Mouse (Mus musculus): ENCODE measurements at regions not wholly inside any gene's neighbourhood (a gene's known extent, or its start where the extent isn't known, plus 50 kb on each side); places are given as distances from the start of the nearest gene placed in this dataset.

DNA sequence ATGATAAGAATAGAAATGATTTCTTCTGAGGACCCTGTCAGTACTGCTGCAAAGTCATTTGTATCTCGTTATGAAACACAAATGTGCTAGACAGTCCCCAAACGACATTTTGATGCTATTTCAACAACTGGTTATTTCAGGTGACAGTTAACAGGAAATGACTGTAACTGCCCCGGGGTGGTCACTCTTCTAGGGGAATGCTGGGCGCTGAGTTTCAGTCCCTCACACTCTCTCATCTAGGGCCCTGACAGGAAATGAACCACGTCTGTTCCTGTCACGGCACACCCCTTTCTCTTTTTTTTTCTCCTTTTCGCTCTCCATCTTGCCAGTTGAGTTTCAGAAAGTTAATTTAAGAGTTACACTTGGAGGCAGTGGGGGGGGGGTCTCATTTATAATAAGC is 556.2 kb downstream of the Ccdc171 start:
- Histone ChIP-seq H3K4me2 (no peak overlapping the region), H3K27me3 (replicated peaks) (0 out of 2 replicates have a peak, but pooled peaks cover 3% of the 10 kb centered on the region), H3K9me3 (replicated peaks) (no peaks in the 10 kb centered on the region), H3K27ac (replicated peaks) (no peak overlapping the region), H3K4me1 (no peaks in the 10 kb centered on the region), H3K4me3 (replicated peaks) (no peak overlapping the region), H3K36me3 (no peaks in the 10 kb centered on the region), H3K9ac (replicated peaks) (no peak overlapping the region)
- WGBS, result 70% methylated on average over 7 of the region's 7 CpGs
- ATAC-seq (ENCODE audit: low FRiP score), result no peak

DNA sequence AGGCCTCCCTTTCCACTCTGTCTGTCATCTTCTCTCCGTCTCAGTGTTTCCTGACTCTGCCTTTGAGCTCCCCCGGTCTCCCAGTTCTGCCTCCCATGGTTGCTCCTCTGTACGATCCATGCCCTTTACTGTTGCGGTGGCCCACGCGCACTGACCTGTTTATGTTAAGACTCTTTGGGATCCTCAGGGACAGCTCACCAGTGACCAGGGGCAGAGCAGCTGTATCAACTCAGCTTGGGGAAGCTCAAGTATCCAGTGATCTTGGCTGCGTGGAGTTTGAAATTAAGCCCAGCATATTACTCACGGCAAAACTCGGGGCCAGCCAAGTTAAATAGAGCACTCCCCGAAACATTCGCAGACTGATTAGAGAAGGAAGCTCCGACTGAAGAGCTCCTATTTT is 562.8 kb downstream of the Ccdc171 start:
- no peaks in the 10 kb centered on the region for H3K27me3 ChIP-seq (replicated peaks)
- peaks cover 5% of the 10 kb centered on the region; the same call in 1 of the 2 replicates for H3K4me1 ChIP-seq
- 88% methylated on average over 12 of the region's 12 CpGs for WGBS
- H3K27ac ChIP-seq (replicated peaks), result no peak overlapping the region
- H3K4me3 ChIP-seq (replicated peaks), result no peak overlapping the region
- H3K9me3 ChIP-seq (replicated peaks), result no peaks in the 10 kb centered on the region
- no peak overlapping the region for H3K4me2 ChIP-seq
- no peaks in the 10 kb centered on the region for H3K36me3 ChIP-seq
- no peak for ATAC-seq (ENCODE audit: low FRiP score)
- H3K9ac ChIP-seq (replicated peaks), result no peak overlapping the region

DNA sequence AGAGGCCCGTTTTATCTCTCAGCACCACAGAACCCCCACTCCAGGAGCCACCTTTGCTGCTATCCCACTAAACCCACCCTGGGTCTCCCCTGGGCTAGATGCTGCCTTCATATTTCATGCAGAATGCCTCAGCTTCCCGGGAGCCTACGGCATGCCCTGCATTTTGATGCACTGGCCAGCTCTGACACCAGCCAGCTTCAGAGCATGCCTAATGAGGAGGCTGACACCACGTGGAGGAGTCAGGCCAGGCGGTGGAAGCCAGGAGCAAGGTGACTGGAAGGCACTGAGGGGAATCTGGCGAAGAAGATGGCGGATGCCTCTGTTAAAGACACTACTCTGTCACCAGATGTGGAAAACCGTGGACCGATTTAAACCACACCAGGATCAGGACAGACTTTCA is 567.2 kb downstream of the Ccdc171 start:
- WGBS, result 57% methylated on average over 9 of the region's 9 CpGs
- H3K4me3 ChIP-seq (replicated peaks), result no peak overlapping the region
- no peaks in the 10 kb centered on the region for H3K36me3 ChIP-seq
- H3K9ac ChIP-seq (replicated peaks), result no peak overlapping the region
- H3K27me3 ChIP-seq (replicated peaks), result no peaks in the 10 kb centered on the region
- no peaks in the 10 kb centered on the region for H3K9me3 ChIP-seq (replicated peaks)
- no peak; the same call in 1 of the 2 replicates for ATAC-seq (ENCODE audit: low FRiP score)
- no peak overlapping the region for H3K4me2 ChIP-seq
- peaks cover 5% of the 10 kb centered on the region; the same call in 1 of the 2 replicates for H3K4me1 ChIP-seq
- H3K27ac ChIP-seq (replicated peaks), result no peak overlapping the region

DNA sequence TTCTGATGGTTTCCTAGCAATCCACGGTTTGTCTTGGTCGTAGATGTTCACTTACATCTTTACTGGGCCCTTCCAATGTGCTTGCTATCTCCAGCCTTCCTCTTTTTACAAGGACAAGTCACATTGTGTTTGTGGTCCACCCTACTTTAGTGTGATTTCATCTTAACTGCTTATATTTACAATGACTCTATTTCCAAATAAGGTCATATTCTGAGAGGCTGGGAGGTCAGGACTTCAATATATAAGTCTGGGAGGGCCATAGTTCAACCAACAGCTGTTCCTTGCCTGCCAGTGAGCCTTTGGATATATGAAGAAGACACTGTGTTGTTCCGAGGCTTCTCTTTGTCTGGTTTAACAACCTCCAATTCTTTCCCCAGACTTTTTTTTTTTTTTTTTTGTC is 569.9 kb downstream of the Ccdc171 start:
- ATAC-seq (ENCODE audit: low FRiP score), result no peak
- WGBS, result 70% methylated on average over 3 of the region's 3 CpGs
- H3K36me3 ChIP-seq, result no peaks in the 10 kb centered on the region

DNA sequence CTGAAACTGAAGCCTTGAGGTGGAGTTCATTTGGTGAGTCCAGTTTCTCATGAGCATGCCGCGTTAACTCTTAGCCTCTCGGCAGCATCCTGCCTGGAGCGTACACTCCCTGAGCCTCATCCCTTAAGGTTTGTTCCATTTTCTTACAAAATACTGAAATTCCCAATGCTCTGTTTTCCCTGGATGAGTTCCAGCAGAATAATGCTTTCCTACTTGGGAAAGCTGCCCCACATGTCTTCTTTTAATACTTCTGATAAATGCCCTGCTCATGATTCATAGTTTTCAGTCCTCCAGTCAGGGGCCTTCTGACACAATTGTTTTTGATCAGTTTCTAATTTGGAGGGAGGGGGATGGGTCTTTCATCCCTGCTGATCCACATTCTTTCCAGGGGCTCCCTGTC is 570.7 kb downstream of the Ccdc171 start:
- 88% methylated on average over 4 of the region's 4 CpGs for WGBS
- H3K36me3 ChIP-seq, result no peaks in the 10 kb centered on the region
- peaks cover 5% of the 10 kb centered on the region; the same call in 1 of the 2 replicates for H3K4me1 ChIP-seq
- H3K4me2 ChIP-seq, result no peak overlapping the region
- H3K9ac ChIP-seq (replicated peaks), result no peak overlapping the region
- H3K27me3 ChIP-seq (replicated peaks), result no peaks in the 10 kb centered on the region
- H3K9me3 ChIP-seq (replicated peaks), result no peaks in the 10 kb centered on the region
- no peak for ATAC-seq (ENCODE audit: low FRiP score)
- no peak overlapping the region for H3K4me3 ChIP-seq (replicated peaks)
- no peak overlapping the region for H3K27ac ChIP-seq (replicated peaks)

More for the DNA sequence above, 569.9 kb downstream of the Ccdc171 start:
- Histone ChIP-seq H3K9ac (replicated peaks) (no peak overlapping the region), H3K4me2 (no peak overlapping the region), H3K27me3 (replicated peaks) (no peaks in the 10 kb centered on the region), H3K27ac (replicated peaks) (no peak overlapping the region), H3K9me3 (replicated peaks) (no peaks in the 10 kb centered on the region), H3K4me1 (peaks cover 5% of the 10 kb centered on the region; the same call in 1 of the 2 replicates), H3K4me3 (replicated peaks) (no peak overlapping the region)

DNA sequence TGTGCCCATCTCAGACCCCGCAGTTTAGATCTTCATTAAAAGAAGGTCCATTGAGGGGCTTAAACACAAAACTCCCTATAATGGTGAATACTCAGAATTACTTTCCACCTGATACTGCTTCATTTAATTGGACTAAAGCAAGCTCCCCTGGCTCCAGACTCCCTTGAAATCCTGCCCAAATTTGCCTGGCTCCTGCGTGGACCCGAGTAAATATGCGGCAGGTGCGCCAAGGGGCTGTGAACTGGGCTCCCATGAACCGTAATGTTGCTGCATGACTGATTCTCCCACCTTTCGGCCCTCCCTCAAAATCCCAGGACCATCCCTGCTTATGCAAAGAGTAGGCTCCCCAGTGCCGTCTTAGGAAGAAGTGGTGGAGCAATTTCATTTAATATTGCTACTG is 573.7 kb downstream of the Ccdc171 start:
- Histone ChIP-seq H3K4me1 (no peaks in the 10 kb centered on the region), H3K9ac (replicated peaks) (no peak overlapping the region), H3K36me3 (no peaks in the 10 kb centered on the region), H3K4me3 (replicated peaks) (no peak overlapping the region), H3K4me2 (no peak overlapping the region), H3K27ac (replicated peaks) (no peak overlapping the region), H3K27me3 (replicated peaks) (no peaks in the 10 kb centered on the region), H3K9me3 (replicated peaks) (no peaks in the 10 kb centered on the region)
- ATAC-seq (ENCODE audit: low FRiP score), result no peak
- 73% methylated on average over 8 of the region's 8 CpGs for WGBS

DNA sequence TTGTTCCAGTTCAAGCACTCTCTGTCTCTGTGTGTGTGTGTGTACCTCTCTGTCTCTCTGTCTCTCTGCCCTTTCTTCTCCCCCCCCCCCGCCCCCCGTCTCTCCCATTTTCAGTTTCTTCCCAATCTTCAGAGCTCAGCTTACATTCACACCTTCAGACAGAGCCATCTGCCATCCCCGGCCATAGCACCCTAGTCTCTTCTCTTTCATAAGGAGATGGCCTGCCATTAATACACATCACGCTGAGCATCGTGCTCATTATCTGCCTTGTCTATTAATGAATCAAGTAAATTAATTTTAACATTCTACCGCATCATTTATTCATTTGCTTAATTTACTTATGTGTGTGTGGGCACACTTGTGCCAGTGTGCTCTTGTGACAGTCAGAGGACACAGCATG is 573.2 kb downstream of the Bnc2 start:
- no peak overlapping the region for H3K27ac ChIP-seq (replicated peaks)
- no peak overlapping the region for H3K9ac ChIP-seq (replicated peaks)
- no peak overlapping the region for H3K4me3 ChIP-seq (replicated peaks)
- 73% methylated on average over 6 of the region's 6 CpGs for WGBS
- H3K4me1 ChIP-seq, result no peaks in the 10 kb centered on the region
- H3K27me3 ChIP-seq (replicated peaks), result no peaks in the 10 kb centered on the region
- H3K36me3 ChIP-seq, result no peaks in the 10 kb centered on the region
- no peak overlapping the region for H3K4me2 ChIP-seq
- H3K9me3 ChIP-seq (replicated peaks), result no peaks in the 10 kb centered on the region
- ATAC-seq (ENCODE audit: low FRiP score), result no peak

DNA sequence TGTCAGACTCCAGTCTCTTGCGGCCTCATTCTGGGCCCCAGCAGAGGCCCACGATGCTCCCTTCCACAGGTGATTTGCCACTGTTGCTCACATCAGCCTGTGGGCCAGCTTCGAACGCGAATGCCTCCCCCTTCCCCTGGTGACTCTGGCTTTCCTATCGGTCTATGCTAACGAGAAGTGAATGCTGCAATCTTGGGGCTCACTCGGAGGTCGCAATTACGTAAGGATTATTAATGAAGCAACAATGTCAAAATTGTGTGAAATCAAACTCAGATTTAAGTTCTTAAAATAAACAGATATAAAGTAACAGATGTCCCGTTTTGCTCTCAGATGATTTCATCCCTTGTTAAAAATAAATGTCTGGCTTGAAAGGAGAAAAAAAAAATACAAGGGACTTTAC is 572.3 kb downstream of the Bnc2 start:
- no peak overlapping the region for H3K9ac ChIP-seq (replicated peaks)
- no peak overlapping the region for H3K4me2 ChIP-seq
- WGBS, result 82% methylated on average over 11 of the region's 11 CpGs
- H3K4me1 ChIP-seq, result no peaks in the 10 kb centered on the region
- H3K36me3 ChIP-seq, result no peaks in the 10 kb centered on the region
- ATAC-seq (ENCODE audit: low FRiP score), result no peak
- H3K4me3 ChIP-seq (replicated peaks), result no peak overlapping the region
- no peaks in the 10 kb centered on the region for H3K9me3 ChIP-seq (replicated peaks)
- no peak overlapping the region for H3K27ac ChIP-seq (replicated peaks)
- H3K27me3 ChIP-seq (replicated peaks), result no peaks in the 10 kb centered on the region

DNA sequence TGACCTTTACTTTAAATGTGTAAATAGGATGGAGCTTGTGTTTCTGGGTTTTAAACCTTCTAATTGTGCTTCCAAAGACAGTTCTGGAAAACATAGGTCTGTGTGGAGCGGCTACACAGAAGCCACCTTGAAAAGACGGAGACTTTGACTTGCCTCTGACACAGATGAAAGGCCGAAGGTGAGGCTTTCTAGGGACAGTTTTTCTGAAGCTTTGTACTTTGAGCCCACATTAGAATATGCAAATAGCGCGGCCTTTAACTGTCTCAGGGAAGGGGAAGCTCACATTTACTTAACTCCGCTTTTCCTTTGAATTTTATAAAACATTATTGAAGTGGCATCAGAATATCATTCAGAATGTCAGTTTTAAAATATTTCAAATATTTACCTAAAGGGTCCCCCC is 566.5 kb downstream of the Bnc2 start:
- no peaks in the 10 kb centered on the region for H3K36me3 ChIP-seq
- 68% methylated on average over 6 of the region's 6 CpGs for WGBS
- H3K4me3 ChIP-seq (replicated peaks), result no peak overlapping the region
- no peak overlapping the region for H3K27ac ChIP-seq (replicated peaks)
- no peaks in the 10 kb centered on the region for H3K9me3 ChIP-seq (replicated peaks)
- H3K4me2 ChIP-seq, result no peak overlapping the region
- no peak overlapping the region for H3K9ac ChIP-seq (replicated peaks)
- H3K4me1 ChIP-seq, result peaks cover 12% of the 10 kb centered on the region
- no peak for ATAC-seq (ENCODE audit: low FRiP score)
- H3K27me3 ChIP-seq (replicated peaks), result no peaks in the 10 kb centered on the region

DNA sequence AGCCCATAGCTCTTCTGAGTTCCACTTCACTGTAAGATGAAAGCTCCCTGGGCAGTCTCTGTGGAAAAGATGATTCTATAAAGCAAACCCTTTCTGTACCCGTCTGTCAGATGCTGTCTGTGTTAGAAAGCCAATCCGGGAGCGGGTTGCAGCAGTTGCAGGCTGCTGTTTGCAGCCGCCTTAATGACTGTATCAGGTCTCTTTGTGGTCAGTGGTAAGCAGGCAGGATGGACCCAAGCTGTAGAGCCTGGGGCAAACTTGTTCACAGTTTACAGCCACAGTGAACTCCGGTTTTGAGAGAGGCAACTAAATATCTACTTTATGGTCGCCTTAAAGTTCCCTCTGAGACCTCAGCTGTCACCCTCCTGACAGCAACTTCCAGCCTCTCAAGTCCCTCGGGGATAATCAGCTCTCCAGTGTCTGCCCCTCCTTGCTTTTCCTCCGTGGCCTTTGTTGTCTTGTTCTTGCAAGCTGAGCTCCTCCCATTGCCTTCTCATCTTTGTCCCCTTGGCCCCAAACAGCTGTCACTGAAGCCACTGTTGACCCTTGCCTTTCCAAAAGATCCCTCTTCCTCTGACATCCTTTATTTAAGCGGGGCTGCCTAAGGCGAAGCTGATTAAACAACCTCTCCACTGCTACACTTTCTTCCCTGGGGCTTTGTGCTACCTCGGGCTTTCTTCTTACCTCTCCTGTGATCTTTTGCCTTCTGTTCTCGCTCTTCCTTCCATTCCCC is 565.1 kb downstream of the Bnc2 start:
- H3K27ac ChIP-seq (replicated peaks), result no peak overlapping the region
- 7% methylated on average over 12 of the region's 12 CpGs for WGBS
- ATAC-seq (ENCODE audit: low FRiP score), result no peak

DNA sequence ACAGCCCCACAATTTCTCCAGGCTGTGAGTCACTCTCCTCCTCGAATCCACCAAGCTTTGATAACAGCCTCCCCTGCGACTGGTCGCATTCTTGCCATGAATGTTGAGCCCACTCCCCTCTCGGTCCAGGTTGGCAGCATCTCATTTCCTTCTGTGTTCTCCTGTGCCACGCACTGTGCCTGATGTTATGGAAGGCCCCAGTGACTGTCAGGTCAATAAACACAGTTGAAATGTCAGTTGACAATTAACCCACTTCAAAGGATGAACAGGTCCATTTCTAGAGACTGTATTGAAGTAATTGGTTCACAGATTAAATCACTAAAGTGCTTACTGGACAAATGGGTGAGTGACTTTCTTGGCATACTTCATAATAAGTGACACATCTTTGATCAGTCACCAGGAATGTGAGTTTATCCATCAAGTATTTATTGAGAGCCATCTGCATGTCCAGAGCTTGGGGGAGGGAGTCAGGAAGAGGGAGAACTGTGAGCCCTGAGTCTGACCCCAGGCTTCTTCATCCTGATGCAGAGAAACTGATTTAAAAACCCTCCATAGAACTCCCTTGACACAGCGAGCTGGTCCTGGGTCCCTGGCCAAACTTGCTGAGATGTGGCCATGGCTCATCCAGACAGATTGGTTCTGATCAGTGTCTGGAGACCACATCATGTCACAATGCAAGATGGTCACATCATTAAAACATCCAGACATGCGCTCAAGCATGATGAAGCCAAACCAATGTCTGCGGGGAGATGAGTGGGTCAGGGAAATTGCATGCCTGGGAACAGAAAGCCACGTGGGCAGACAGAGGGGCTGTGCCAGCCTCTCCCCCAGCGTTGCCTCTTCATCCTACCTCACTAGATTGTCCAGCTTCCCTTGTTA is 560.7 kb downstream of the Bnc2 start:
- H3K9ac ChIP-seq (replicated peaks), result no peak overlapping the region
- H3K4me2 ChIP-seq, result no peak overlapping the region
- H3K9me3 ChIP-seq (replicated peaks), result no peaks in the 10 kb centered on the region
- 81% methylated on average over 10 of the region's 10 CpGs for WGBS
- no peaks in the 10 kb centered on the region for H3K27me3 ChIP-seq (replicated peaks)
- no peak overlapping the region for H3K4me3 ChIP-seq (replicated peaks)
- ATAC-seq (ENCODE audit: low FRiP score), result no peak
- no peaks in the 10 kb centered on the region for H3K36me3 ChIP-seq
- no peak overlapping the region for H3K27ac ChIP-seq (replicated peaks)
- peaks cover 10% of the 10 kb centered on the region for H3K4me1 ChIP-seq

More for the DNA sequence above, 565.1 kb downstream of the Bnc2 start:
- Histone ChIP-seq H3K9ac (replicated peaks) (no peak overlapping the region), H3K4me1 (peaks cover 12% of the 10 kb centered on the region), H3K4me3 (replicated peaks) (no peak overlapping the region), H3K27me3 (replicated peaks) (no peaks in the 10 kb centered on the region), H3K4me2 (no peak overlapping the region), H3K36me3 (no peaks in the 10 kb centered on the region), H3K9me3 (replicated peaks) (no peaks in the 10 kb centered on the region)

All from neural tube, embryonic 15.5 days (tissue).